Mouse (Mus musculus): ENCODE measurements around the gene Bora. TPM values are rescaled to one million over a fixed set of nuclear protein-coding genes. Genes with fewer than 3 reads are reported as not detected.
"Not testable (repeated sequence)": the region's sequence is repeated elsewhere in the genome, so short reads cannot be mapped to it uniquely, and the experiment has no call there.

Bora gene
- polyA plus RNA-seq, 1 experiment from 2014 or later = 47.0 TPM

DNA sequence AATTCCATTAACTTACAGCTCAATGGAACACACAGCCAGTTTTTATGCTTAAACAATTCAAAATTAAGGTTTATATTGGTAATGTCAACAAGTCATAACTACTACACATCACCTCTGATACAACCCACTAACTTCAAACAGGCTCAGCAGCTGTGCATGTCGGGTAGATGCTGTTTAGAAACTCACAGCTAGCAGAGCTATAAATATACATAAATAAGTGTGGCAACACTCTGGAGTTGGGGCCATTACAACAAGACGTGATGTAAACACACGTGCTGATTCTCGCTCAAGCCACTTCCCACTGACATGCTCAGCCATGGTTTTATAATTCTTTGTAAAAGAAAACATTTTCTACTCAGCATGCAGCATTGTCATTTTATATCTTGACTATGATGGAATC lies 10.0 kb upstream of the Bora start:
- no peaks in the 10 kb centered on the region for H3K27me3 ChIP-seq (replicated peaks)
- H3K4me1 ChIP-seq (replicated peaks) = peaks cover 2% of the 10 kb centered on the region
- 72% methylated on average over 4 of the region's 4 CpGs for WGBS
- H3K36me3 ChIP-seq = peaks cover 49% of the 10 kb centered on the region
- H3K27ac ChIP-seq (ENCODE audit: poor library complexity, severe bottlenecking) = no peak overlapping the region
- H3K4me2 ChIP-seq = no peak overlapping the region
- no peak for ATAC-seq (ENCODE audit: insufficient number of reproducible peaks, low FRiP score)
- no peaks in the 10 kb centered on the region for H3K9me3 ChIP-seq (replicated peaks)
- no peak overlapping the region for H3K9ac ChIP-seq
- H3K4me3 ChIP-seq = no peak overlapping the region

DNA sequence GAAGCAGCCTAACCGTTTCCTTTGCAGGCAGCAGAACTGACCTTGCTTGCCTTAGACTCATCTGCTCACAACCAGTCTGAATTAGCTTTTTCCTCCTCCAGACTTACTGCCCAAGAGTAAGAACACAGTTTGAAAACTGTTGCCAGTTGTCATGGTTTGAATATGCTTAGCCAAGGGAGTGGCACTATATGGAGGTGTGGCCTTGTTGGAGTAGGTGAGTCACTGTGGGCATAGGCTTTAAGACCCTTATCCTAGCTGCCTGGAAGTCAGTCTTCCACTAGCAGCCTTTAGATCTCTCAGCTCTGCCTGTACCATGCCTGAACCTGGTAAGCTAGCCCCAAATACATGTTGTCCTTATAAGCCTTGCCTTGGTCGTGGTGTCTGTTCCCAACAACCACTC lies 8.3 kb upstream of the Bora start:
- Histone ChIP-seq H3K27me3 (replicated peaks) (no peaks in the 10 kb centered on the region), H3K36me3 (peaks cover 38% of the 10 kb centered on the region), H3K9ac (no peak overlapping the region), H3K4me3 (no peak overlapping the region), H3K27ac (ENCODE audit: poor library complexity, severe bottlenecking) (no peak overlapping the region), H3K4me2 (no peak overlapping the region), H3K9me3 (replicated peaks) (no peaks in the 10 kb centered on the region), H3K4me1 (replicated peaks) (peaks cover 13% of the 10 kb centered on the region)
- no peak for ATAC-seq (ENCODE audit: insufficient number of reproducible peaks, low FRiP score)
- 86% methylated on average over 2 of the region's 2 CpGs for whole genome bisulfite sequencing

- peaks cover 23% of the 10 kb centered on the region for H3K4me1 ChIP-seq (replicated peaks)
- H3K36me3 ChIP-seq = peaks cover 30% of the 10 kb centered on the region
- H3K9me3 ChIP-seq (replicated peaks); H3K27me3 ChIP-seq (replicated peaks); ATAC-seq (ENCODE audit: insufficient number of reproducible peaks, low FRiP score); H3K9ac ChIP-seq; H3K4me3 ChIP-seq; H3K27ac ChIP-seq (ENCODE audit: poor library complexity, severe bottlenecking); H3K4me2 ChIP-seq: not testable (repeated sequence)
- WGBS = 81% methylated on average over 5 of the region's 5 CpGs
These were observed 6.7 kb upstream of the Bora start for GRCm38 (mm10) chr14:99039308-99039707.

GRCm38 (mm10) chr14:99041416-99041815 lies 4.6 kb upstream of the Bora start:
- H3K4me3 ChIP-seq = no peak overlapping the region
- H3K4me2 ChIP-seq = peak overlapping the region; percentile 28; the same call in 1 of the 2 replicates
- peaks cover 22% of the 10 kb centered on the region for H3K36me3 ChIP-seq
- H3K27me3 ChIP-seq (replicated peaks) = no peaks in the 10 kb centered on the region
- no peaks in the 10 kb centered on the region for H3K9me3 ChIP-seq (replicated peaks)
- peak overlapping the region; percentile 47; the same call in 1 of the 2 replicates for H3K27ac ChIP-seq (ENCODE audit: poor library complexity, severe bottlenecking)
- ATAC-seq (ENCODE audit: insufficient number of reproducible peaks, low FRiP score) = no peak
- peaks cover 27% of the 10 kb centered on the region for H3K4me1 ChIP-seq (replicated peaks)
- 54% methylated on average over 4 of the region's 4 CpGs for WGBS
- H3K9ac ChIP-seq = no peak overlapping the region

GRCm38 (mm10) chr14:99043499-99043898 lies 2.5 kb upstream of the Bora start:
- H3K27me3 ChIP-seq (replicated peaks) = no peaks in the 10 kb centered on the region
- 0 out of 2 replicates have a peak overlapping the region, but pooled peaks have one; percentile 89 for H3K4me3 ChIP-seq

GRCm38 (mm10) chr14:99044096-99044495 lies 1.9 kb upstream of the Bora start:
- H3K27ac ChIP-seq (ENCODE audit: poor library complexity, severe bottlenecking) = no peak overlapping the region
- H3K27me3 ChIP-seq (replicated peaks) = no peaks in the 10 kb centered on the region
- H3K4me2 ChIP-seq = peak overlapping the region; percentile 80
- no peak for ATAC-seq (ENCODE audit: insufficient number of reproducible peaks, low FRiP score)
- peak overlapping the region; percentile 89 for H3K4me3 ChIP-seq
- no peaks in the 10 kb centered on the region for H3K9me3 ChIP-seq (replicated peaks)
- H3K9ac ChIP-seq = peak overlapping the region; percentile 19
- H3K4me1 ChIP-seq (replicated peaks) = peaks cover 42% of the 10 kb centered on the region
- H3K36me3 ChIP-seq = peaks cover 7% of the 10 kb centered on the region
- WGBS = 43% methylated on average over 10 of the region's 10 CpGs

More at GRCm38 (mm10) chr14:99043499-99043898, 2.5 kb upstream of the Bora start:
- 37% methylated on average over 1 of the region's 1 CpGs for WGBS
- peaks cover 11% of the 10 kb centered on the region for H3K36me3 ChIP-seq
- peak overlapping the region; percentile 80 for H3K4me2 ChIP-seq
- peak overlapping the region; percentile 19 for H3K9ac ChIP-seq
- no peak for ATAC-seq (ENCODE audit: insufficient number of reproducible peaks, low FRiP score)
- no peaks in the 10 kb centered on the region for H3K9me3 ChIP-seq (replicated peaks)
- peaks cover 36% of the 10 kb centered on the region for H3K4me1 ChIP-seq (replicated peaks)
- H3K27ac ChIP-seq (ENCODE audit: poor library complexity, severe bottlenecking) = no peak overlapping the region

GRCm38 (mm10) chr14:99044718-99045117 lies 1.3 kb upstream of the Bora start:
- Histone ChIP-seq H3K4me3 (peak overlapping the region; percentile 89), H3K27ac (ENCODE audit: poor library complexity, severe bottlenecking) (no peak overlapping the region; the same call in 1 of the 2 replicates), H3K9me3 (replicated peaks) (no peaks in the 10 kb centered on the region), H3K9ac (peak overlapping the region; percentile 95), H3K4me1 (replicated peaks) (peaks cover 42% of the 10 kb centered on the region), H3K27me3 (replicated peaks) (no peaks in the 10 kb centered on the region), H3K36me3 (0 out of 2 replicates have a peak, but pooled peaks cover 2% of the 10 kb centered on the region), H3K4me2 (peak overlapping the region; percentile 80)
- 7% methylated on average over 5 of the region's 5 CpGs for WGBS
- ATAC-seq (ENCODE audit: insufficient number of reproducible peaks, low FRiP score) = no peak

DNA sequence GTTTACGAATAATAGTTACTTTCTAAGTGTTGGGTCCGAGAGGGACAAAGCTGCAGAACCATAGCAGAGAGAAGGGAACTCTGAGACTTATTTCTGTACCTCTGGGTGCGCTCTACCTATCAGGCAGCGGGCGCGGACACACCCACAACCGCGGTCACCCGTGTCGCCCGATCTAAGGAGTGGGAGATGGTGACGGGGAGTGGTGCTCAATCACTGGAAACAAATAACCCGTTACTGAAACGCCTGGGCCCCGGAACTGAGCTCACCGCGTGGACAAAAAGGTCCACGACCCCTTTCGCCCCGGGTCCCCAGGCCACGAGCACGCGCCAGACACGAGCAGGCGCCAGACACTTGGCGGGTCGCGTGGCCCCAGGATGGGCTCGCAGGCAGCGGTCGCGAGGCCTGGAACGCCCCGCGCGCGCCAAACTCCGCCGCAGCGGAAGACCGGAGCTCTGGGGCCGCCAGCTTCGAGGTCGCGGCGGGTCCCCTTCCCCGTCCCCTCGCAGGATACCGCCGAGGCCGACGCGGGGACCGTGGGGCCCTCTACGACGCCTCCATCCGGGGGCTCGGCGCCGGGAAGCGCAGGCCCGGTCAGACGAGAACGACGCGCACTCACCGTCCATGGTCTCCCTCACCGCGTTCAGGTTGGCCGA lies 518 bp upstream of the Bora start:
- Histone ChIP-seq H3K9ac (peak overlapping the region; percentile 95), H3K27ac (ENCODE audit: poor library complexity, severe bottlenecking) (peak overlapping the region; percentile 94), H3K4me2 (peak overlapping the region; percentile 80), H3K9me3 (replicated peaks) (no peaks in the 10 kb centered on the region), H3K27me3 (replicated peaks) (no peaks in the 10 kb centered on the region), H3K4me1 (replicated peaks) (peaks cover 42% of the 10 kb centered on the region), H3K36me3 (peaks cover 6% of the 10 kb centered on the region), H3K4me3 (peak overlapping the region; percentile 89)
- ATAC-seq (ENCODE audit: insufficient number of reproducible peaks, low FRiP score) = peak; percentile 31; the same call in 1 of the 2 replicates
- under 1% methylated on average over 68 of the region's 70 CpGs for WGBS

DNA sequence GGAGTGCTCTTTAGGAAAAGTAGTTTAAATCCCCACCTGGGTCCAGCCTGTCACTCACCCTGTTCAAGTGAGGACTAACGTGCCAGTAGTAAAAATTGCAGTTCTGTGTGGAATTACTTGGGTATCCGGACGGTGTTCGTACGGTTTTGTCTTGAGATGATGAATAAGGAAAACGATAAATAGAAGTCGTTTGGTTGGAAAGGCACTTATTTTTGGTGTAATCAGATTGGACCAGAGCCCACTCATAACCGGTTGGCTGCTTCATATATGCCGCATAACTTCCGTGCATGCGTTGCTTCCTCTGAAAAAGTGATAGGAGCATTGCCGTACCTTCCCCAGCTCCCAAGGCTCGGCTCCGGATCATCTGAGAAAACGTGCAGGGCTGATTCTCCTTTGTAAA lies 760 bp downstream of the Bora start:
- peaks cover 32% of the 10 kb centered on the region for H3K4me1 ChIP-seq (replicated peaks)
- H3K9me3 ChIP-seq (replicated peaks) = no peaks in the 10 kb centered on the region
- H3K9ac ChIP-seq = peak overlapping the region; percentile 83
- H3K36me3 ChIP-seq = peaks cover 13% of the 10 kb centered on the region
- H3K4me3 ChIP-seq = peak overlapping the region; percentile 89
- peak overlapping the region; percentile 84 for H3K4me2 ChIP-seq
- H3K27me3 ChIP-seq (replicated peaks) = no peaks in the 10 kb centered on the region
- H3K27ac ChIP-seq (ENCODE audit: poor library complexity, severe bottlenecking) = peak overlapping the region; percentile 67
- under 1% methylated on average over 15 of the region's 15 CpGs for WGBS
- ATAC-seq (ENCODE audit: insufficient number of reproducible peaks, low FRiP score) = no peak

- Histone ChIP-seq H3K4me3 (no peak overlapping the region), H3K27me3 (replicated peaks) (no peaks in the 10 kb centered on the region), H3K9ac (no peak overlapping the region), H3K9me3 (replicated peaks) (no peaks in the 10 kb centered on the region), H3K36me3 (peaks cover 53% of the 10 kb centered on the region), H3K27ac (ENCODE audit: poor library complexity, severe bottlenecking) (no peak overlapping the region), H3K4me2 (no peak overlapping the region), H3K4me1 (replicated peaks) (no peaks in the 10 kb centered on the region)
- WGBS = 77% methylated on average over 7 of the region's 7 CpGs
- ATAC-seq (ENCODE audit: insufficient number of reproducible peaks, low FRiP score) = peak; percentile 51; the same call in 1 of the 2 replicates
These were observed 13.1 kb downstream of the Bora start for GRCm38 (mm10) chr14:99058959-99059586.

GRCm38 (mm10) chr14:99060616-99061015 lies 14.6 kb downstream of the Bora start:
- H3K27me3 ChIP-seq (replicated peaks) = no peaks in the 10 kb centered on the region
- H3K4me2 ChIP-seq = no peak overlapping the region
- H3K36me3 ChIP-seq = peaks cover 59% of the 10 kb centered on the region
- no peak overlapping the region for H3K4me3 ChIP-seq
- H3K9ac ChIP-seq = no peak overlapping the region
- no peaks in the 10 kb centered on the region for H3K9me3 ChIP-seq (replicated peaks)
- H3K27ac ChIP-seq (ENCODE audit: poor library complexity, severe bottlenecking) = no peak overlapping the region
- no peak for ATAC-seq (ENCODE audit: insufficient number of reproducible peaks, low FRiP score)
- no peaks in the 10 kb centered on the region for H3K4me1 ChIP-seq (replicated peaks)
- 92% methylated on average over 12 of the region's 12 CpGs for WGBS
